Mouse (Mus musculus) left cerebral cortex, postnatal 10 days (tissue): ENCODE results near the gene Ankrd28. TPM values are rescaled to one million over a fixed set of nuclear protein-coding genes. Genes with fewer than 3 reads are reported as not detected.
"Not testable (repeated sequence)": the region's sequence is repeated elsewhere in the genome, so short reads cannot be mapped to it uniquely, and the experiment has no call there.

Experiments used
- DNase-seq, 2 experiments: peaks; one replicate each; pipeline ENCODE4 v3.0.0; 2021 to 2022; ENCODE audit warnings: low spot score in 2 of 2, mixed read lengths in 1 of 2; ENCODE audit errors: extremely low spot score in 1 of 2
- intact Hi-C: fragments of 180-260 bp; cut with DNase I; formaldehyde crosslinking; loops from one replicate; pipeline ENCODE4 v1.15.1; 2025
- total RNA-seq, 2 experiments: library from RNA; stranded (reverse); gene quantifications; 2 replicates each; pipeline ENCODE4 v1.2.3; 2021

Ankrd28 gene
- total RNA-seq, 2 experiments from 2014 or later, result 50.7 to 54.6 TPM

- intact Hi-C loops, result no loop called here
Measured at GRCm38 (mm10) chr14:31798937-31799336, 31.5 kb downstream of the Ankrd28 start.

DNA sequence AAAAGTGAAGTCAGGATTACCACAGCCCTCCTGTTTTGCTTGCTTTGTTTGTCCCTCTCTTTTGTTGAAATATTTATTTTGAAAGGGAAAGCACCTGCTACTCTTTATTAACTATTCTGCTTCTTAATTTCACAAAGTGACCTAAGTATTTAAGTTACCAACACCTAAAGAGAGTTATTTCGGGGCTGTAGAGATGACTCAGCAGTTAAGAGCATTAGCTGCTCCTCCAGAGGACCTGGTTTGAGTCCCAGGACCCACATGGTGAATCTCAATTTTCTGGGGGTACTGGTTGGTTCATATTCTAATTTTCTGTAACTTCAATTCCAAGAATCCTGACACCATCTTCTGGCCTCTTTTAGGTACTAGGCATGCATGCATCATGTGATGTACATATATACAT, 34.9 kb downstream of the Ankrd28 start:
- intact Hi-C loops, result loop anchor here (2.0 kb wide), 1 partner anchor 237 kb away; no protein-coding TSS in a partner anchor
- no peak for DNase-seq

More at GRCm38 (mm10) chr14:31798937-31799336, 31.5 kb downstream of the Ankrd28 start:
- no peak for DNase-seq

GRCm38 (mm10) chr14:31794776-31795126, 35.7 kb downstream of the Ankrd28 start:
- intact Hi-C loops, result loop anchor here (1.0 to 5.0 kb wide), 3 partner anchors 155 to 283 kb away; no protein-coding TSS in a partner anchor
- DNase-seq, result no peak

DNA sequence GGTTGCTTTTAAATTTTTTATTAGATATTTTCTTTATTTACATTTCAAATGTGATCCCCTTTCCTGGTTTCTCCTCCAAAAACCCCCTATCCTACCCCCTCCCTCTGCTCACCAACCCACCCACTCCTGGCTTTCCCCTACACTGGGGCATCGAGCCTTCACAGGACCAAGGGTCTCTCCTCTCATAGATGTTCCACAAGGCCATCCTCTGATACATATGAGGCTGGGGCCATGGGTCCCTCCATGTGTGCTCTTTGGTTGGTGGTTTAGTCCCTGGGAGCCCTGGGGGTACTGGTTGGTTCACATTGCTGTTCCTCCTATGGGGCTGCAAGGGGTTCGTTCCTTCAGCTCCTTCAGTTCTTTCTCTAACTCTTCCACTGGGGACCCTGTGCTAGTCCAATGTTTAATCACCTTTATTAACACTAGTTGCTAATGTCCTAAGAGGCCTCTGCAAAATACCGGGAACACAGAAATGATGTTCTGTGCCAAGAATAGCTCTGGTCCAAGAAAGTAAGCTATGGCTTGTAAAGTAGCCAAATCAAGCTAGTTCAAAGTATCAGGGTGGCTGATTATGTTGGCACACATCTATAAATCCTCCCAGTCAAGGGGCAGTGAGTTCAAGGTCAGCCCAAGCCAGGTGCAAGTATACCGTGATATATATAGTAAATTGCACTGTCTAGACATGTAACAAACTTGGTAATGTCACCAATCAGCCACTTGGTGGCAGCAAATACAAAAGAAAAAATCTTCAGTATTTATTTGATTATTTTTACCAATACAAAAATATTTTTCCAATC, 36.3 kb downstream of the Ankrd28 start:
- peak in 1 of 2 experiments; percentile 11 for DNase-seq
- intact Hi-C loops, result loop anchor here (1.0 to 5.0 kb wide), 3 partner anchors 155 to 283 kb away; no protein-coding TSS in a partner anchor

GRCm38 (mm10) chr14:31790797-31791196, 39.7 kb downstream of the Ankrd28 start:
- DNase-seq, result no peak
- intact Hi-C loops, result loop anchor here (1.0 to 5.0 kb wide), 2 partner anchors 133 to 287 kb away; no protein-coding TSS in a partner anchor

GRCm38 (mm10) chr14:31786906-31787305, 43.5 kb downstream of the Ankrd28 start:
- DNase-seq, result no peak
- intact Hi-C loops, result no loop called here

GRCm38 (mm10) chr14:31785681-31786080, 44.8 kb downstream of the Ankrd28 start:
- intact Hi-C loops, result no loop called here
- DNase-seq, result no peak

- intact Hi-C loops, result no loop called here
- no peak for DNase-seq
Measured at GRCm38 (mm10) chr14:31784975-31785374, 45.5 kb downstream of the Ankrd28 start.

- peak; percentile 35 to 53 for DNase-seq
- intact Hi-C loops, result loop anchor here (2.0 kb wide), 1 partner anchor 121 kb away; no protein-coding TSS in a partner anchor
Measured at GRCm38 (mm10) chr14:31781309-31782049, 49.0 kb downstream of the Ankrd28 start.

DNA sequence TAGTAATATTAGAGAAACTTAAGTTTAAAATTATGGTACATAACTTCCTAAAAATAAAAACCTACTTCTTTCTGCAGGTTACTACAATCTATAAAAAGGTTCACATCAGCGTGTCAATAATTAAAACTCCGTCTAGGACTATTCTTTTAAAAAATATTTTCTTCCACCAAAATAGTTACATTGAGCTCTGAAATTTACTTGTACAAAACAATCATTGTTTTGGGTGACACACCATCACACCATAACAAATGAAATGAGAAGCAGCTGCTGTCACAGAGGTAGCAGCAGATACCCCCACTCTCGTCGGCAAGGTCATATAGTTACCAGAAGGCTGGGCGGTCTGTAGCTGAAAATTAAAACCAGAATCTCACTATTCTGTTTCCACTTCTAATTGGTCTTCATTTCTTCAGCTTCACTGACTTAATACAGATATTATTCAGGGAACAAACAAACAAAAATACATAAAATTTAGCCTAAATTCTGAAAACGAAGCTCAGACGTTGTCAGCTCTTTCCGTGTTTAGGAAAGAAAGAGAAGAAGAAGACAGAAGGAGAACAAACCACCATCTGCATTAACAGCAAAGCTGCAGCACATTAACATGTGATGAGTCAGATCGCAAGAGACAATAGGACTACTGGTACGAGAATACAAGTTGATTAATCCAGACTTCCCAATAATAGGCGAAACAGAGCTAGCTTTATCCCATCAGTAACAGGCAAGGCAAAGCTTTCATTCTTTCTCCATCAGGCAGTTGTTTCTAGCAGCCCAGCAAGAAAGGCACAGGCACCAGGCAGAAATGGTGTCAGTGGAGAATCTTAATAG, 49.8 kb downstream of the Ankrd28 start:
- intact Hi-C loops, result loop anchor here (2.0 kb wide), 1 partner anchor 120 kb away; no protein-coding TSS in a partner anchor
- no peak for DNase-seq

GRCm38 (mm10) chr14:31773518-31773917, 56.9 kb downstream of the Ankrd28 start:
- intact Hi-C loops, result no loop called here
- no peak for DNase-seq

- intact Hi-C loops, result no loop called here
- no peak for DNase-seq
Measured at GRCm38 (mm10) chr14:31772251-31772650, 58.2 kb downstream of the Ankrd28 start.

- intact Hi-C loops, result no loop called here
Measured at GRCm38 (mm10) chr14:31768531-31768930, 61.9 kb downstream of the Ankrd28 start.

DNA sequence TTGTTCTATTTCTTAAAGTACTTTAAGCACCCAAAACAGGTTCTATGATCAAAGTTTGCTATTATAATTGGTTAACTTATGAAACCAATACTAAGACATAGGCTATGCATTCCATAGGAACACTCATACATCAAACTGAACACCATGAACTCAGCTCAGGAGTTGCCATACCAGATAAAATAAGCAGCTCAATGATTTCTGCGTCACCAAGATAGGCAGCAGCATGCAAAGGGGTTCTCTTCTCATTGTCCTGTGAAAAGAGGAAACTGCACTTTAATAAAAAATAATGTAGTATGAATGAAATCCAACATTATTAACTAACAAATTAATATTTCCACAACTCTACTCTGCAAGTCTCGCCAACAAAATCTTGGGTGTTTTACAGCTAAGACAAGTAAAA, 66.4 kb downstream of the Ankrd28 start:
- no peak for DNase-seq
- intact Hi-C loops, result no loop called here

More at GRCm38 (mm10) chr14:31768531-31768930, 61.9 kb downstream of the Ankrd28 start:
- DNase-seq, result no peak

GRCm38 (mm10) chr14:31761727-31762126, 68.7 kb downstream of the Ankrd28 start:
- intact Hi-C loops, result no loop called here
- no peak for DNase-seq

DNA sequence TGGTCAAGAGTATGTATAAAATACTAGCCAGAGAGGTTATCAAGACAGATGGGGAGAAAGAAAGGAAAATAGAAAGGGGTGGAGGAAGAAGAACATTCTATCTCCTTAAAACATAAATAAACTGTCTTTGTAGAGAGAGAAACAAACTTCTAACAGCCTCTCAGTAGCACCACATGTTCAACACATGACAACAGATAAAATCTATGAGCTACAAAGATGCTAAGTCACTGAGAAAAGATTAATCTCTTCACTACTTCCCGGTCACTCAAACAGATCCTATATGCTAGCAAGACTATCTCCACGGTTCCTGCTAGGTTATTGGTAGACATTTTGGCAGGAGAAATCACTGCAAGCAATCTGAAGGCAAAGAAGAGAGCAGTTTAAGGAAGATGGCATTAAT, 71.3 kb downstream of the Ankrd28 start:
- intact Hi-C loops, result no loop called here
- DNase-seq, result no peak

DNA sequence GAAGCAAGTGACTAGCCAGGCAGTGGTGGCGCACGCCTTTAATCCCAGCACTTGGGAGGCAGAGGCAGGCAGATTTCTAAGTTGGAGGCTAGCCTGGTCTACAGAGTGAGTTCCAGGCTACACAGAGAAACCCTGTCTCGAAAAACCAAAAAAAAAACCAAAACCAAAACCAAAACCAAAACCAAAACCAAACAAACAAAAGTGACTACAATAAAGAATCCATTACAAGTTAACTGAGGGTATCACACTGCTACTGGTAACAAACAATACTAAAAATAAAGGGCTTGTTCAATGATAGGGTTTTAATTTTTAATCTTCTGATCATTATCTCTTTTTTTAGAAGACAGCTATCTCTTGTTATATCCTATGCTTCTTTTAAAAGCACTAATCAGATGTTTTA, 72.0 kb downstream of the Ankrd28 start:
- DNase-seq, intact Hi-C loops: not testable (repeated sequence)

GRCm38 (mm10) chr14:31748239-31748873, 82.1 kb downstream of the Ankrd28 start:
- intact Hi-C loops, result no loop called here
- no peak for DNase-seq
